Mouse (Mus musculus): ENCODE results near the gene Tmem119.

Gene Tmem119

GRCm38 (mm10) chr5:113755347-113756030 lies 44.8 kb downstream of the Tmem119 start:
- no peak for DNase-seq

- DNase-seq: peak; percentile 59
Measured at GRCm38 (mm10) chr5:113751521-113752157, 48.7 kb downstream of the Tmem119 start.

DNA sequence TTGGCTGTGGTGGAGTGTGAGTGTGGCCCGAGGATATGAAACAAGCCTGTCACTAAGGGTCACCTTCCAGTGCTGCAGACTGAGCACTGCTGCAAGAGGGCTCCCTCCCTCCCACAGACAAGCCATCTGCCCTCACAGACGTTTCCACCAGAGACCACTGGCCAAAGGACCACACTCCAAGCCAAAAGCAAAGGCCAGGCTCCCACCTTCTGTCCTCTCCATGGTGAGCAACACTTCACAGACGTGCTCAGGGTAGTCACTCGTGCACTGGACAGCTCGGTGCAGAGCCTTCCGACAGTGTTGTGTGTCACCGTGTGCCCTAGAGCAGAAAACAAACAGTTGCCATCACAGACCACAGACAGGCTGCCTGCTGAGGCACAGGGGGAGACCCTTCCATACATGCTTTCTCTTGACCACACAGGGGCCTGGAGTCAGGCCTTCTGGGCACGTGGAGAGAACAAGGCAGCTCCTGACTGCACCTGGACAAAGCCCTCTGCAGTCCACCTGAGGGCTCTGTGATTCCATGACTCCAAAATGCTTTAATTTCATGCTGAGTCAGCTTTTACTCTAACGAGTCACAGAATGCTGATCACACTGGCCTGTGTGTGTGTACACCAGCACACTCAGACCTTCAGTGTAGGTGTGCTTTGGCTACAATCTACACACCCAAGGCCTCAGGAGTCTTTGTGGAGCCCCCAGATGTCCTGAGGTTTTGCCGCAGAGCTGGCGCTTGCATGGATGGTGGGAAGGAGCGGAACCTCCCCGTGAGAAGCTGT lies 51.6 kb downstream of the Tmem119 start:
- DNase-seq: peak; percentile 66 to 76

DNA sequence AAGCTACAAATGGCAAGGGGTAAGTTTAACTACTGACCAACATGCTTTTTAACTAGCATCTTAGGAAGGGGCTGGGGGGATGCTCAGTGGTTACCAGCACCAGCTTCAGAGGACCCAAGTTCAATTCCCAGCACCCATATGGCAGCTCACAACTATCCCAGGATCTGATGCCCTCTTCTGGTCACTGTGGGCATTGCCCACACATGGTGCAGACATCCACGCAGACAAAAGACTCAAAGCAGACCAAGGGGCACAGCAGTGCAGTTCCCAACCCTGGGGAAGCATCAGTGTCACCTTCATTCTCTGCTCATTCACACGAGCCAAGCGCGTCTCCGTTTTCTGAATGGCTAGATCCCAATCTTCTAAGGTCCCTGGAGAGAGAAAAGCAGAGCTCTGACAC lies 52.7 kb downstream of the Tmem119 start:
- DNase-seq: no peak
